24 mouse cellular contexts compared by ENCODE assay signal in genomic region chr12:17473862-17474261, GRCm38 (mm10).
"Had no signal": no experiment of that assay in that cellular context is flagged by ENCODE, and none has a peak within 500 bp of the region (broad histone marks: within the 10 kb centered on the region; RNA-seq: fewer than 3 reads in every experiment).

No protein-coding gene starts in this region.

- H3K36me3 ChIP-seq: heart, embryonic 10.5 days; heart, embryonic 12.5 days; hindbrain, embryonic 10.5 days; hindbrain, embryonic 12.5 days; intestine, embryonic 15.5 days; kidney, embryonic 15.5 days; limb, embryonic 10.5 days; limb, embryonic 12.5 days; liver, embryonic 13.5 days; liver, embryonic 15.5 days had no signal

- H3K9ac ChIP-seq: heart, embryonic 12.5 days; hindbrain, embryonic 12.5 days; hindbrain, embryonic 14.5 days; intestine, embryonic 15.5 days; kidney, embryonic 15.5 days; limb, embryonic 12.5 days; liver, embryonic 13.5 days; liver, embryonic 15.5 days had no signal

- H3K4me3 ChIP-seq: gastrocnemius, adult 2 months; heart, embryonic 10.5 days; heart, embryonic 12.5 days; hindbrain, embryonic 10.5 days; hindbrain, embryonic 12.5 days; intestine, embryonic 15.5 days; kidney, embryonic 15.5 days; layer of hippocampus, adult 2 months; left cerebral cortex, adult 2 months; limb, embryonic 10.5 days; limb, embryonic 12.5 days; liver, embryonic 13.5 days; liver, embryonic 15.5 days had no signal

- H3K4me1 ChIP-seq: heart, embryonic 12.5 days; hindbrain, embryonic 10.5 days; hindbrain, embryonic 12.5 days; kidney, embryonic 15.5 days; limb, embryonic 12.5 days had no signal

- ATAC-seq: hindbrain, embryonic 16.5 days; inflammation-experienced regulatory T-cells, adult 6 months; intestine, embryonic 15.5 days; intestine, postnatal 0 days had no signal

- H3K27ac ChIP-seq: gastrocnemius, adult 2 months; heart, embryonic 10.5 days; hindbrain, embryonic 10.5 days; hindbrain, embryonic 12.5 days; hindbrain, embryonic 14.5 days; intestine, embryonic 15.5 days; kidney, embryonic 15.5 days; kidney, postnatal 0 days; layer of hippocampus, adult 2 months; left cerebral cortex, adult 2 months; limb, embryonic 10.5 days; limb, embryonic 12.5 days; liver, embryonic 13.5 days; liver, embryonic 15.5 days had no signal

- DNase-seq: gastrocnemius, adult 2 months; gastrocnemius, postnatal 10 days; gastrocnemius, postnatal 25 days; heart, adult 18-20 months; heart, postnatal 10 days; heart, postnatal 4 days; kidney, postnatal 4 days; liver, embryonic 13.5 days had no signal

- H3K9me3 ChIP-seq: heart, embryonic 10.5 days; heart, embryonic 12.5 days; hindbrain, embryonic 10.5 days; hindbrain, embryonic 12.5 days; intestine, embryonic 15.5 days; kidney, embryonic 15.5 days; limb, embryonic 10.5 days; limb, embryonic 12.5 days; liver, embryonic 13.5 days; liver, embryonic 15.5 days had no signal

- H3K27me3 ChIP-seq: hindbrain, embryonic 12.5 days; intestine, embryonic 15.5 days; kidney, embryonic 15.5 days; limb, embryonic 12.5 days had no signal

- H3K4me2 ChIP-seq: heart, embryonic 12.5 days; hindbrain, embryonic 12.5 days; hindbrain, embryonic 14.5 days; intestine, embryonic 15.5 days; kidney, embryonic 15.5 days; limb, embryonic 12.5 days; liver, embryonic 13.5 days; liver, embryonic 15.5 days had no signal
